8 mouse cellular contexts compared by ENCODE assay signal in the genomic region with DNA sequence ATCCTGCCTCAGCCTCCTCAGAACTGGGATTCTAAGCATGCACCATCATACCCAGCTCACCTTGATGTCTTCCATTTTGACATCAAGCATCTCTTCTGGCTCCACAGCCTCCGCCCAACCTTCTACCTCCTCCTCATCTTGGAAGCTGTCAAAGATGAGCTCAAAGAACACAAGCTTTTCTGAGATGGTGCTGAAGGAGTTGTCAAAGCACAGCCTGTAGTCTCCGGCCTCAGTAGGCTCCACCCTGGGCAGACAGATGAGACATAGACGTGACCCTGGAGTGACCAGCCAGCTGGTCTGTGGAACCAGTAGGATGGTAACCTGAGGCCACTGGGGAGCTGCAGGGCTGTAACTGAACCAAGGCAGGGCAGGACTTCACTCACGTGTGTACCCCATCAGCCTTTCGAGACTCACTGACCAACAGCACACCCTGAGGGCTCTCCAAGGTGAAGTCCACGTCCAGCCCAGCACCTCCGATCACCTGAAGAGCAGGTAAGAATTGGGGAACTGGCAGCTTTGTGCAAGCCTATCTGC. TPM values are rescaled to one million over a fixed set of nuclear protein-coding genes. Genes with fewer than 3 reads are reported as not detected.
DNase-seq lines count a peak whose midpoint lies in the region; ATAC-seq lines count a peak whose summit lies in the region.

No protein-coding gene starts in this region.

- no peaks in the 10 kb centered on the region for H3K27me3 ChIP-seq in kidney, embryonic 14.5 days (ENCODE audit: control insufficient read depth, insufficient read depth, low read length)
- no peaks in the 10 kb centered on the region for H3K27me3 ChIP-seq in embryonic facial prominence, embryonic 10.5 days (replicated peaks; ENCODE audit: low read depth, poor library complexity, severe bottlenecking)
- H3K27me3 ChIP-seq in hindbrain, embryonic 16.5 days (replicated peaks; ENCODE audit: control insufficient read depth, insufficient read depth, low read length): no peaks in the 10 kb centered on the region
- H3K27me3 ChIP-seq in midbrain, embryonic 16.5 days (ENCODE audit: control insufficient read depth, insufficient read depth, low read depth, low read length): no peaks in the 10 kb centered on the region

- H3K4me3 ChIP-seq in kidney, embryonic 14.5 days (ENCODE audit: low read length): peak overlapping the region; percentile 72
- peak overlapping the region; percentile 80 for H3K4me3 ChIP-seq in embryonic facial prominence, embryonic 10.5 days
- peak overlapping the region; percentile 73 for H3K4me3 ChIP-seq in hindbrain, embryonic 16.5 days (ENCODE audit: low read length)
- peak overlapping the region; percentile 71 for H3K4me3 ChIP-seq in midbrain, embryonic 16.5 days (ENCODE audit: low read depth, low read length)

- H3K36me3 ChIP-seq in kidney, embryonic 14.5 days (ENCODE audit: control insufficient read depth, insufficient read depth, low read length): peaks cover 45% of the 10 kb centered on the region
- peaks cover 53% of the 10 kb centered on the region for H3K36me3 ChIP-seq in embryonic facial prominence, embryonic 10.5 days (replicated peaks)
- peaks cover 25% of the 10 kb centered on the region for H3K36me3 ChIP-seq in hindbrain, embryonic 16.5 days (ENCODE audit: control insufficient read depth, insufficient read depth, low read length)
- H3K36me3 ChIP-seq in midbrain, embryonic 16.5 days (ENCODE audit: control insufficient read depth, insufficient read depth, low read length): peaks cover 29% of the 10 kb centered on the region

- peak overlapping the region; percentile 74; the same call in 1 of the 2 replicates for H3K9ac ChIP-seq in kidney, embryonic 14.5 days (ENCODE audit: low read depth, low read length)
- H3K9ac ChIP-seq in hindbrain, embryonic 16.5 days (ENCODE audit: low read depth, low read length): peak overlapping the region; percentile 88; the same call in 1 of the 2 replicates
- peak overlapping the region; percentile 76 for H3K9ac ChIP-seq in midbrain, embryonic 16.5 days (ENCODE audit: low read depth, low read length)

- no peak for DNase-seq in kidney, postnatal 10 days
- DNase-seq in embryonic facial prominence, embryonic 10.5 days (ENCODE audit: low spot score): no peak
- no peak for DNase-seq in layer of hippocampus, adult 11-12 months (ENCODE audit: low spot score)
- DNase-seq in Muller cell, postnatal 12 days (ENCODE audit: inconsistent ontology term): no peak
- DNase-seq in layer of hippocampus, postnatal 25 days (ENCODE audit: extremely low spot score in 1 of 2, low spot score in 1 of 2): no peak

- no peak for ATAC-seq in kidney, embryonic 14.5 days (ENCODE audit: low FRiP score, low TSS enrichment)
- no peak for ATAC-seq in hindbrain, embryonic 16.5 days
- ATAC-seq in midbrain, embryonic 16.5 days: no peak

- H3K4me2 ChIP-seq in kidney, embryonic 14.5 days (replicated peaks; ENCODE audit: low read depth, low read length): peak overlapping the region; percentile 58
- H3K4me2 ChIP-seq in hindbrain, embryonic 16.5 days (ENCODE audit: low read length): peak overlapping the region; percentile 73
- H3K4me2 ChIP-seq in midbrain, embryonic 16.5 days (ENCODE audit: low read length): peak overlapping the region; percentile 65

- H3K9me3 ChIP-seq in kidney, embryonic 14.5 days (ENCODE audit: control insufficient read depth, low read length): no peaks in the 10 kb centered on the region
- peaks cover 3% of the 10 kb centered on the region; the same call in 1 of the 2 replicates for H3K9me3 ChIP-seq in embryonic facial prominence, embryonic 10.5 days
- no peaks in the 10 kb centered on the region for H3K9me3 ChIP-seq in hindbrain, embryonic 16.5 days (ENCODE audit: control insufficient read depth, low read length)
- H3K9me3 ChIP-seq in midbrain, embryonic 16.5 days (replicated peaks; ENCODE audit: control insufficient read depth, low read length, poor library complexity, severe bottlenecking): no peaks in the 10 kb centered on the region

- no peak overlapping the region for H3K27ac ChIP-seq in kidney, embryonic 14.5 days (ENCODE audit: low read depth, low read length)
- peak overlapping the region; percentile 94; the same call in 1 of the 2 replicates for H3K27ac ChIP-seq in embryonic facial prominence, embryonic 10.5 days (replicated peaks)
- H3K27ac ChIP-seq in hindbrain, embryonic 16.5 days (ENCODE audit: low read depth, low read length): no peak overlapping the region
- no peak overlapping the region for H3K27ac ChIP-seq in midbrain, embryonic 16.5 days (ENCODE audit: low read length)

- WGBS in kidney, embryonic 14.5 days: 53% methylated on average over 7 of the region's 7 CpGs
- WGBS in embryonic facial prominence, embryonic 10.5 days: 74% methylated on average over 7 of the region's 7 CpGs
- WGBS in hindbrain, embryonic 16.5 days: 90% methylated on average over 7 of the region's 7 CpGs
- WGBS in midbrain, embryonic 16.5 days: 89% methylated on average over 7 of the region's 7 CpGs

- H3K4me1 ChIP-seq in kidney, embryonic 14.5 days (ENCODE audit: control insufficient read depth, insufficient read depth, low read length): peaks cover 20% of the 10 kb centered on the region
- H3K4me1 ChIP-seq in embryonic facial prominence, embryonic 10.5 days: peaks cover 20% of the 10 kb centered on the region
- H3K4me1 ChIP-seq in hindbrain, embryonic 16.5 days (ENCODE audit: control insufficient read depth, insufficient read depth, low read depth, low read length): peaks cover 14% of the 10 kb centered on the region
- peaks cover 13% of the 10 kb centered on the region for H3K4me1 ChIP-seq in midbrain, embryonic 16.5 days (ENCODE audit: control insufficient read depth, insufficient read depth, low read length)

RNA-seq across cellular contexts. Expression of a gene that starts 1.1 kb away (rescaled TPM):
- 118 and 156 TPM in 2 replicates for polyA plus RNA-seq in kidney, embryonic 14.5 days (2014; fragmentation: Nextera tagmentation; extraction: Ambion mirVana)
- 119 and 121 TPM in 2 replicates for polyA plus RNA-seq in embryonic facial prominence, embryonic 10.5 days (2016; fragmentation: Nextera tagmentation; extraction: Ambion mirVana)
- polyA plus RNA-seq in hindbrain, embryonic 16.5 days (2015; fragmentation: Nextera tagmentation; extraction: Ambion mirVana): 64.3 and 66.8 TPM in 2 replicates
- 54.5 and 55.2 TPM in 2 replicates for polyA plus RNA-seq in midbrain, embryonic 16.5 days (2015; fragmentation: Nextera tagmentation; extraction: Ambion mirVana)
- 10 to 100 TPM; 12.9 to 14.0 TPM for total RNA-seq in layer of hippocampus, postnatal 25 days (2021)

RNA-seq across cellular contexts. Expression of a gene that starts 17.0 kb away (rescaled TPM):
- 3.8 and 4.8 TPM in 2 replicates for polyA plus RNA-seq in kidney, embryonic 14.5 days (2014; fragmentation: Nextera tagmentation; extraction: Ambion mirVana)
- polyA plus RNA-seq in embryonic facial prominence, embryonic 10.5 days (2016; fragmentation: Nextera tagmentation; extraction: Ambion mirVana): 4.7 and 4.9 TPM in 2 replicates
- 1.6 and 2.5 TPM in 2 replicates for polyA plus RNA-seq in hindbrain, embryonic 16.5 days (2015; fragmentation: Nextera tagmentation; extraction: Ambion mirVana)
- polyA plus RNA-seq in midbrain, embryonic 16.5 days (2015; fragmentation: Nextera tagmentation; extraction: Ambion mirVana): 1.8 TPM in 2 replicates
- under 1 TPM; 0.47 to 0.61 TPM for total RNA-seq in layer of hippocampus, postnatal 25 days (2021)

RNA-seq across cellular contexts. Expression of a gene that starts 37.8 kb away (rescaled TPM):
- polyA plus RNA-seq in kidney, embryonic 14.5 days (2014; fragmentation: Nextera tagmentation; extraction: Ambion mirVana): 46.9 and 60.3 TPM in 2 replicates
- polyA plus RNA-seq in embryonic facial prominence, embryonic 10.5 days (2016; fragmentation: Nextera tagmentation; extraction: Ambion mirVana): 73.1 and 84.1 TPM in 2 replicates
- 15.8 and 25.4 TPM in 2 replicates for polyA plus RNA-seq in hindbrain, embryonic 16.5 days (2015; fragmentation: Nextera tagmentation; extraction: Ambion mirVana)
- polyA plus RNA-seq in midbrain, embryonic 16.5 days (2015; fragmentation: Nextera tagmentation; extraction: Ambion mirVana): 22.5 and 27.4 TPM in 2 replicates
- 10 to 100 TPM; 70.0 to 78.1 TPM for total RNA-seq in layer of hippocampus, postnatal 25 days (2021)
